Mouse (Mus musculus) spleen, adult 12 weeks (tissue): ENCODE results near the gene Dnajc15.

Experiments
- DNase-seq: peaks from one replicate; pipeline ENCODE4 v3.0.0; 2022; ENCODE audit warnings: low spot score

Gene Dnajc15

DNA sequence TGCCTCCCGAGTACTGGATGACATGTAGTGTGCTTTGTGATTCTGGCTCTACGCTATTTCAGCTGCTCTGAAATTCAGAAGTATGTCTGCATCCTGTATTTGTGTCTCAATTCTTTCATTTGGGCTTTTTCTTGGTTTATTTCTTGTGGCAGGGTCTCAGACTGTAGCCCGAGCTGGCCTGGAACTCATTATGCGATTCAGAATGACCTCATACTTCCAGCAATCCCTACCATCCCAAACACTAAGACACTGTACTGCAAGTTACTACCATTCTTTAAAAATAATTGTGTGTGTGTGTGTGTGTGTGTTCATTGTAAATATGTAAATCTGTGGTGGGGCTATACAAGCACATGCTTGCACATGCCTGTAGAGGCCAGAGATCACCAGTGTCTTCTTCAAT, 78.4 kb downstream of the Dnajc15 start:
- DNase-seq, result no peak

DNA sequence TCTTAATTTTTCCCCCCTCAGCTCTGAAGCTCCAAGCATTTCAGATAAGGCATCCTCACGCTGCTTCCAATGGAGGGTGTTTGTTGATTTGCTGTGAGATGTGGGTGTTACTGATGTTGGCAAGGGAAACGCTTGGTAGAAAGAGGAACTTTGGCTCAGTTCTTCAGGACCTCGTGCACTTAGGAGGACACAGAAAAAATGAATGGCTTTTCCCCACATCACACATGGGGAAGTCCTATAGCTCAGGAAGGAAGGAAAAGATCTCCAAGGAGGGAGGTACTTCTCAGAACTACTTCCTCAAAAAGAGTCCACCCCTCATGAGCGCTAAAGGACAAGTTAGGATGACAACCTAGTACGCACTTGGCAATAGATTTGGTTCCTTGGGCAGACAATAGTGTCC, 79.7 kb downstream of the Dnajc15 start:
- no peak for DNase-seq

DNA sequence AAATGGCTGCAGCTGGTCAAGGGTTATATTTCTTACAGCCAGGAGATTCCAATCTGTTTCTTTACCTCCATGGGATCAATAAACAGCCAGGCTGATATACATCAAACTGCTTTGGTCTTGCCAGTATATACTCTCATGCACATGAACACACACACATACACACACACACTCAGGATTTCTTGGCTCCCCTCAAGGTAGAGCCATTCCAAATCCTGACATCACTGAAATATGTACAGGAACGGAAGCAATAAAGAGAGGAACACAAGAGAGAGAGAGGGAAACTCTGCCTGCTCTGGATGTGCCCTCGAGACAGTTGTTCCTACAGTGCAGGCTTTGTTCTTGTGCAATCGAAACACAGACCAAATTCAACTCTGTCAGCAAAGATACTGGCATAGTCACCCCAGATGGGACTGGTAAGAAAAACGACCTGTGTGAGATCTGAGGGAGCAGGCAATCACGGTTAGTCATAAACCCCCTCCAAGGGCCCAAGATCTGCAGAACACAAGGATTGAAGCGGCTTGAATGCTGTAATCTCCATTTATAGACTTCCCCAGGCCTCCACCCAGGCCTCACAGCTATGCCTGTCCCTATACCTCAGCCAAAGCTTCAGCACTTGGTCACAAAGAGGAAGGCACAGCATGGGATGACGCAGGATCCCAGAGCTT, 80.5 kb downstream of the Dnajc15 start:
- no peak for DNase-seq

DNA sequence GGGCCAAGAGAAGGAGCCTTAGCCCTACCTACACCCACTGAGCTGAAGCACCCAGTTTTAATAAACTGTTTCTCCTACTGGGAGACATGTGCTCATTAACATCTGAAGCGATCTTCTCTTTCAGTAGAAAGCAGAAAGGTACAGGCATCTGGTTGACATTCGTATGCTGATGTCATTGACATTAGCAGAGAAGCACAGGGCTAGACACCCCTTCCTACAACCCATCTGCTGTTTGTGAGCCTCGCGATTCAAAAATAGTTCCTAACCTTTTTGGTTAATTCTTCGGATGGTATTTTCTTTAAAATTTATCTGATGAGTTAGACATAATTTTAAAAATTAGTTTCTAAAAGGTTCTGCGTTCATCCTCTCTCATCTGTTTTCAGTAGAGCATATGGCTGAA, 81.9 kb downstream of the Dnajc15 start:
- DNase-seq, result no peak

DNA sequence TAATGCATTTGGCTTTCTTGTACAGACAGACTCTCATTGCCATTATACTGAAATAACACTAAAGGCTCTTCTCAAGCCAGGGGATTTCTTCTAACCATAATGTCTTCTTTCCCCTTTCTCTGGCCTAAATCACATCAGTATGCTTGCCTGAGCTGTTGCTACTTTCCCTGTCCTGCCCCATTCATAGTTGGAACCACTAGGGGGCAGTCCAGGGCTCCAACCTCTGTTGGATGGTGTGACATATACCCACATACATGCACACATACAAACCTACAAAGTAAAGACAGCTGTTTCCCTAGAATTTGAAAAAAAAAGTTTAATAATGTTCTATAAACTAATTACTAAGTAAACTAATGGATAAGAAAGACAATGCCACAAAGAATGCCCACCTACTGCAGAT, 91.7 kb downstream of the Dnajc15 start:
- no peak for DNase-seq

DNA sequence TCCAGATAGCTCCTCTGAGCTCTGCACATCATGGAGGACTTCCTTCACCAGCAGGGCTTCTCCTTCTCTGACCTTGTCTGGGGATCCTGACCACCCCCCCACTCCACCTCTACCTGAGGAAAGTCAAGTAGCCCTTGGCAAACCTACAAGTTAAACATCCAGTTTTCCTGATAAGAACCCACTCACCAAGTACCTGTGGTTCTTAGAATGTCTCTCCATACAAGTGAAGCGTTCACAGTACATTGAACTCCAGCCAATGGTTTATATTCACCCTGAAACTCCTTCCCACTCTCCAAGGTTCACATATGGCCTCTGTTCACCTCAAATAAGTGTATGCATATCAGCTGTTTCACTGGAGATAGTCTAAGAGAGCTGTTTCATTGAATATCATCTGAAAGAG, 97.6 kb downstream of the Dnajc15 start:
- no peak for DNase-seq

DNA sequence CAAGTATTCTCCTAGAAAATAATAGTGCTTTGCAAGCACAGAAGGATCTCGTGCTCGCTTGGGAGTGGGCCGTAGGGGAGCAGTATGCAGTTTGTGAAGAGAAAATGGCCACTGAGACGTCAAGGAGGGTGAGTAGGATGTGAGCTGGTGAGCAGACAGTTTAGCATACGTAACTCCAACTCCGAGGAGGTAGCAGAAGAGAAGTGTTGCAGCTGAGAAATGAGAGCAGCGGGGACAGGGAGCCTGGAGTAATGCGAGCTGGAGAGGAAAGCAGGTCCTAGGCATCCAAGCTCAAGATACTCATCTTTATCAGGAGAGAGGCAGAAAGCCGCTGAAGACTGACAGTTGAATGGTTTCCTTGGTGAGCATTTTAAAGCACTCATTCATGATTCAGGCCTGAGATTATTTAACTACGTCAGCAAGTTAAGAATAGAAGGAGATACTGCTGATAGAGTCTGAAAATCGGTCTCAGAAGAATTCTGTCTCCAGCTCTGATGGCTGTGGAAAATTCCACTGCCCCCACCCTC, 98.9 kb downstream of the Dnajc15 start:
- no peak for DNase-seq

DNA sequence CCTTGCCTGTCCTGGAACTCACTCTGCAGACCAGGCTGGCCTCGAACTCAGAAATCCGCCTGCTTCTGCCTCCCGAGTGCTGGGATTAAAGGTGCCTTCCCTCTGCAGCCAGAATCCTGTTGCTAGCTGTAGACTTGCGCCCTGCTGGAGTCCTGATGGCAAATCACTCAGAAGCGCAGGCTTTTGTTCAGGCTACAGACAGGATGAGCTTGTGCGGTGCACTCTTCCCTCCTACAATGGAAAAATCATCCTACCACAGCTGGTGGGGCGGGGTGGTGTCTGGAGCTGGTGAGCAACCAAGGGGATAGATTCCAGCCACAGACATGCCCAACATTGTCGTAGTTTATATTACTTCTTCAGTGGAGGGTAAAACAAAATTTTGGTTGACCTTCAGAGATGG, 101.6 kb downstream of the Dnajc15 start:
- DNase-seq, result no peak

DNA sequence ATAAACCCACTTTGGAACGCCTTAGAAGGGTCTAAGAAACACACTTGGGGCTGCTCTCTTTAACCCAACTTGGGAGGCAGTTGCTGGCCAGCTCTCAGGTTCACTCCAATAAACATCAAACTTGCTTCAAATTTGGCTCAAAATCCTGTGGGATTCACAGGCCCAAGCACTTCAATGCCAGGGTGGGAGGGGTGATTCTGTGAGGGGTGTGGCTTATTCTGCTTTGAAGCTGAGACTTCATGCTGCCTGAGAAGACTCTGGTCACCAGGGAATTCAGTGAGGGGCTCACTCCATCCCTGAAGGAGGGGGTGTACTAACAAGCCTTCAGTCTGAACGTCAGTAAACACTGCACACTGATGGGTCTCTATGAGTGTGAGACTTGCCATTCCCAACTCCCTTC, 103.3 kb downstream of the Dnajc15 start:
- no peak for DNase-seq
